Mouse (Mus musculus): ENCODE results near the gene Cln5.

DNA sequence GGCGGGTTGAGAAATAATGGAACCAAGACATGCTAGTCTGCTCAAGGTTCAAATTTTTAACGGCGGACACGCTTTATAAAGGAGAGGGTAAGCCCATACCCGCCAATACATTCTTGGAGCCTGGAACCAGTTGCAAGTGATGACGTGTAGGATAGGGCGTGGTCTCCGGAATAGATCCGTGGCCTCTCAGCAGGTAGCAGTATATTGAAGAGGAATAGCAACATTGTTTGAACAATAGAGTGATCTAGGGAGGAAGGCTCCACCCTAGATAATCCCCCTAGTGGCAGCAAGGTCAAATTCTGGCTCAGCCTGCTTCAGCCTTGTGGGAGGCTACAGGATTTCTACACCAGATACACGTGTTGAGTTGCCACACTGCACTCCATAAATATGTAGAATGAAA, 10.5 kb upstream of the Cln5 start:
- TF ChIP-seq CTCF (IDR thresholded peaks at IDR 0.05; ENCODE audit: low read depth): no peak
- no peak for TF ChIP-seq EP300 (IDR thresholded peaks at IDR 0.05; ENCODE audit: low read depth)

Measured in heart, postnatal 0 days (tissue).